Mouse (Mus musculus) cortical plate, adult 2 months (tissue): Measurements from ENCODE around the gene Slpi.

Experiments used
- CTCF ChIP-seq: fragments of 200-500 bp; IDR thresholded peaks from 2 replicates; pipeline ENCODE4 v1.5.1; 2011; ENCODE audit warnings: mild to moderate bottlenecking, control low read depth, low read length; ENCODE audit not compliant: insufficient read depth; ENCODE audit errors: extremely low read depth
- POLR2A ChIP-seq: fragments of 200-500 bp; IDR thresholded peaks from 2 replicates; pipeline ENCODE4 v1.6.1; 2011; ENCODE audit warnings: mild to moderate bottlenecking, low read length, control low read depth; ENCODE audit not compliant: insufficient read depth; ENCODE audit errors: extremely low read depth

GRCm38 (mm10) chr2:164366947-164367346, 21.9 kb downstream of the Slpi start:
- no peak for TF ChIP-seq CTCF
- TF ChIP-seq POLR2A: no peak
